Mouse (Mus musculus) hematopoietic stem cell, adult 5-6 weeks (primary cell): ENCODE data around the gene Tmc3. TPM values are rescaled to one million over a fixed set of nuclear protein-coding genes. Genes with fewer than 3 reads are reported as not detected.
A peak's percentile ranks its signal among the peaks of the same experiment; 100 is the strongest.

Experiments used
- ATAC-seq, 2 experiments: fragments of 125-278 bp in 1 of 2; replicated peaks in 1 of 2; 2 replicates each; pipeline ENCODE4 v1.8.0; 2016 to 2017; ENCODE audit warnings: inconsistent platforms in 2 of 2, mild to moderate bottlenecking in 2 of 2, moderate number of reproducible peaks in 2 of 2, low read depth in 1 of 2, moderate TSS enrichment in 1 of 2; ENCODE audit not compliant: low FRiP score in 2 of 2, poor library complexity in 2 of 2, severe bottlenecking in 2 of 2, insufficient read depth in 1 of 2, low TSS enrichment in 1 of 2
- total RNA-seq: library from RNA; stranded (forward); fragments of 172-1452, 232-1000 nt; gene quantifications from 2 replicates; pipeline ENCODE4 v1.2.3, GENCODE M21; 2017

Gene Tmc3
- total RNA-seq, 1 experiment from 2014 or later, result 0.45 TPM

GRCm38 (mm10) chr7:83654938-83655630, 70.4 kb downstream of the Tmc3 start:
- ATAC-seq, result peak; percentile 78 to 88

GRCm38 (mm10) chr7:83658716-83659115, 74.0 kb downstream of the Tmc3 start:
- no peak for ATAC-seq

GRCm38 (mm10) chr7:83659159-83660065, 74.7 kb downstream of the Tmc3 start:
- ATAC-seq, result peak; percentile 57 to 76

- ATAC-seq, result no peak
These were observed 75.6 kb downstream of the Tmc3 start for GRCm38 (mm10) chr7:83660273-83660691.

GRCm38 (mm10) chr7:83661031-83661430, 76.3 kb downstream of the Tmc3 start:
- ATAC-seq, result peak in 1 of 2 experiments; percentile 11; a peak in 1 of 4 replicates

- ATAC-seq, result no peak
These were observed 77.0 kb downstream of the Tmc3 start for GRCm38 (mm10) chr7:83661763-83662162.

- no peak for ATAC-seq
These were observed 78.1 kb downstream of the Tmc3 start for GRCm38 (mm10) chr7:83662711-83663375.

GRCm38 (mm10) chr7:83666087-83666595, 81.4 kb downstream of the Tmc3 start:
- ATAC-seq, result no peak

- peak in 1 of 2 experiments; percentile 46; a peak in 1 of 4 replicates for ATAC-seq
These were observed 83.4 kb downstream of the Tmc3 start for GRCm38 (mm10) chr7:83667936-83668645.

- ATAC-seq, result peak; percentile 68 to 70; a peak in 2 of 4 replicates
These were observed 84.0 kb downstream of the Tmc3 start for GRCm38 (mm10) chr7:83668724-83669123.

GRCm38 (mm10) chr7:83671573-83671972, 86.8 kb downstream of the Tmc3 start:
- ATAC-seq, result no peak

Other genes with a start within 250 kb of the Tmc3 start
- gene Stard5, start 47.0 kb downstream of the Tmc3 start, total RNA-seq, result 12.4 and 18.1 TPM in 2 replicates
- gene Il16, start 160.8 kb downstream of the Tmc3 start, total RNA-seq, result 93.8 and 124 TPM in 2 replicates
- gene Cfap161, start 210.0 kb downstream of the Tmc3 start, total RNA-seq, result not detected in 2 replicates